Mouse (Mus musculus): Measurements from ENCODE around the gene Psmb8. TPM values are rescaled to one million over a fixed set of nuclear protein-coding genes. Genes with fewer than 3 reads are reported as not detected.
A peak's percentile ranks its signal among the peaks of the same experiment; 100 is the strongest.

Gene Psmb8
- polyA plus RNA-seq, 1 experiment, result 130 TPM

DNA sequence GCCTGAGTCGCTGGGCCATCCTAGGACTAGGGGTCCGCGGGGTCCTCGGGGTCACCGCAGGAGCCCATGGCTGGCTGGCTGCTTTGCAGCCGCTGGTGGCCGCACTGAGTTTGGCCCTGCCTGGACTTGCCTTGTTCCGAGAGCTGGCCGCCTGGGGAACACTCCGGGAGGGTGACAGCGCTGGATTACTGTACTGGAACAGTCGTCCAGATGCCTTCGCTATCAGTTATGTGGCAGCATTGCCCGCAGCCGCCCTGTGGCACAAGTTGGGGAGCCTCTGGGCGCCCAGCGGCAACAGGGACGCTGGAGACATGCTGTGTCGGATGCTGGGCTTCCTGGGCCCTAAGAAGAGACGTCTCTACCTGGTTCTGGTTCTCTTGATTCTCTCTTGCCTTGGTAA, 9.5 kb upstream of the Psmb8 start:
- DNase-seq, result no peak
- WGBS, result 3% methylated on average over 20 of the region's 20 CpGs
- Histone ChIP-seq H3K4me3 (replicated peaks; ENCODE audit: extremely low read depth, low read depth, low read length) (peak overlapping the region; percentile 85), H3K4me1 (ENCODE audit: control insufficient read depth, insufficient read depth, low read length) (peaks cover 11% of the 10 kb centered on the region)
- TF ChIP-seq POLR2A (IDR thresholded peaks at IDR 0.05; ENCODE audit: borderline replicate concordance, extremely low read depth, low read depth, low read length) (no peak), CTCF (IDR thresholded peaks at IDR 0.05; ENCODE audit: insufficient read depth, low read length) (no peak)

DNA sequence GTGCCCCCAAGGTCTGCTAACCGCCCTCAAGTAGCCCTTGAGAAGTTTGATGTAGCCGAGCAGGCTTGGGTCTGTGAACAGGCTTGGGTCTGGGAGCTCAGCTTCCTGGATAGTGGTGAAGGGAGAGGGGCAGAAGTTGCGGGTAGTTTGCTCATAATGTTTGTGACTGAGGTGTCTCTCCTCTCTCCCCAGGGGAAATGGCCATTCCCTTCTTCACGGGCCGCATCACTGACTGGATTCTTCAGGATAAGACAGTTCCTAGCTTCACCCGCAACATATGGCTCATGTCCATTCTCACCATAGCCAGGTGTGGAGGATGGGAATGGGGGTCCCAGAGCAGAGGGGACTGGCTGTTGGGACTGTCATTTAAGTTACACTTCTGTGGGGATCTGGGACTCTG, 8.5 kb upstream of the Psmb8 start:
- Histone ChIP-seq H3K4me1 (ENCODE audit: control insufficient read depth, insufficient read depth, low read length) (peaks cover 11% of the 10 kb centered on the region), H3K4me3 (replicated peaks; ENCODE audit: extremely low read depth, low read depth, low read length) (no peak overlapping the region)
- no peak for TF ChIP-seq POLR2A (IDR thresholded peaks at IDR 0.05; ENCODE audit: borderline replicate concordance, extremely low read depth, low read depth, low read length)
- WGBS, result 69% methylated on average over 6 of the region's 6 CpGs
- no peak for DNase-seq

DNA sequence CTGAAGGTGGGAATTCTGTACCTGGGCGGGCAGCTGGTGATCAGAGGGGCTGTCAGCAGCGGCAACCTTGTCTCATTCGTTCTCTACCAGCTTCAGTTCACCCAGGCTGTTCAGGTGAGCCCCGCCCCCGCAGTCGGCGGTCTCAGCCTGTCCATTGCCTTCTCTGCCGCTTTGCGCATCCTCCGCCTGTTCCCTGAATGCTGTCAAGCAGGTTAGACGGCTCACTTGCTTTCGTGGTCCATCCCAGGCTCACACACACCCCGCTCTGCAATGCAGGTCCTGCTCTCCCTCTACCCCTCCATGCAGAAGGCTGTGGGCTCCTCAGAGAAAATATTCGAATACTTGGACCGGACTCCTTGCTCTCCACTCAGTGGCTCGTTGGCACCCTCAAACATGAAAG, 4.7 kb upstream of the Psmb8 start:
- H3K4me3 ChIP-seq (replicated peaks; ENCODE audit: extremely low read depth, low read depth, low read length), result no peak overlapping the region
- peaks cover 5% of the 10 kb centered on the region; the same call in 1 of the 2 replicates for H3K4me1 ChIP-seq (ENCODE audit: control insufficient read depth, insufficient read depth, low read length)
- 48% methylated on average over 16 of the region's 16 CpGs for WGBS
- no peak for DNase-seq
- no peak for TF ChIP-seq CTCF (IDR thresholded peaks at IDR 0.05; ENCODE audit: insufficient read depth, low read length)
- TF ChIP-seq POLR2A (IDR thresholded peaks at IDR 0.05; ENCODE audit: borderline replicate concordance, extremely low read depth, low read depth, low read length), result no peak

DNA sequence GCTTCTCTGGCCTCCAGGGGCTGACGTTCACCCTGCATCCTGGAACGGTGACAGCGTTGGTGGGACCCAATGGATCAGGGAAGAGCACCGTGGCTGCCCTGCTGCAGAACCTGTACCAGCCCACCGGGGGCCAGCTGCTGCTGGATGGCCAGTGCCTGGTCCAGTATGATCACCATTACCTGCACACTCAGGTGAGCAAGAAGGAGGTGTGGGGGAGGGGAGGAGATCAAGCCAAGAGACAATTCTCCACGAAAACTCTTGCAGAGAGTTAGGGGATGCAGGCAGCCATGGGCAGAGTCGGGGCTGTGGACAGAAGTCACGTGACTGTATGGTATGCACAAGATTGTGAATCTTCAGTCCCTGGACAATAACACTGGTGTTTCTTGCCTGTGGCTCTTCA, 4.1 kb upstream of the Psmb8 start:
- DNase-seq, result no peak
- no peak for TF ChIP-seq CTCF (IDR thresholded peaks at IDR 0.05; ENCODE audit: insufficient read depth, low read length)
- no peak for TF ChIP-seq POLR2A (IDR thresholded peaks at IDR 0.05; ENCODE audit: borderline replicate concordance, extremely low read depth, low read depth, low read length)
- WGBS, result 64% methylated on average over 8 of the region's 8 CpGs
- Histone ChIP-seq H3K4me3 (replicated peaks; ENCODE audit: extremely low read depth, low read depth, low read length) (no peak overlapping the region), H3K4me1 (ENCODE audit: control insufficient read depth, insufficient read depth, low read length) (peaks cover 5% of the 10 kb centered on the region; the same call in 1 of the 2 replicates)

DNA sequence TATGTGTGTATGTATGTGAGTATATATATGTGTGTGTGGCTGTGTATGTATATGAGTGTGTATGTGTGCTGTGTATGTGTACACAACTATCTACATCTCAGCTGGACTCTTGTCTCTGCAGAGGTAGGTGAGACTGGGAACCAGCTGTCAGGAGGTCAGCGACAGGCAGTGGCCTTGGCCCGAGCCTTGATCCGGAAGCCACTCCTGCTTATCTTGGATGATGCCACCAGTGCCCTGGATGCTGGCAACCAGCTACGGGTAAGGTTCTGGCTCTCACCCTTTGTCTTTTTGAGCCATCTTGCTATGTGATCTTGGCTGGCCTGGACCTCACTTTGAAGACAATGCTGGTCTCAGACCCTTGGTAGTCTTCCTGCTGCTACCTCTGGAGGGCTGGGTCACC, 2.8 kb upstream of the Psmb8 start:
- 83% methylated on average over 4 of the region's 4 CpGs for WGBS
- DNase-seq, result no peak
- Histone ChIP-seq H3K4me1 (ENCODE audit: control insufficient read depth, insufficient read depth, low read length) (peaks cover 3% of the 10 kb centered on the region), H3K4me3 (replicated peaks; ENCODE audit: extremely low read depth, low read depth, low read length) (no peak overlapping the region)
- TF ChIP-seq CTCF (IDR thresholded peaks at IDR 0.05; ENCODE audit: insufficient read depth, low read length) (no peak), POLR2A (IDR thresholded peaks at IDR 0.05; ENCODE audit: borderline replicate concordance, extremely low read depth, low read depth, low read length) (no peak)

DNA sequence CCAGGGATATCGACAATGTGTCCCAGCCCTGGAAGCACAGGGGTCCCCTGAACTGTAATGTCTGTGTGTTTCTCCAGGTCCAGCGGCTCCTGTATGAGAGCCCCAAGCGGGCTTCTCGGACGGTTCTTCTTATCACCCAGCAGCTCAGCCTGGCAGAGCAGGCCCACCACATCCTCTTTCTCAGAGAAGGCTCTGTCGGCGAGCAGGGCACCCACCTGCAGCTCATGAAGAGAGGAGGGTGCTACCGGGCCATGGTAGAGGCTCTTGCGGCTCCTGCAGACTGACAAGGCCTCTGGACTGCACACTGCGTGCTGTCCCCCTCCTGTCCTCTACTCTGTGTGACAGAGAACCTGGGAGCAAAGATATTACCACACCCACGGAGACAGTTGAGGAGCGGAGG, 1.0 kb upstream of the Psmb8 start:
- no peak for DNase-seq
- TF ChIP-seq CTCF (IDR thresholded peaks at IDR 0.05; ENCODE audit: insufficient read depth, low read length) (no peak), POLR2A (IDR thresholded peaks at IDR 0.05; ENCODE audit: borderline replicate concordance, extremely low read depth, low read depth, low read length) (no peak)
- 70% methylated on average over 12 of the region's 12 CpGs for WGBS
- no peak overlapping the region for H3K4me3 ChIP-seq (replicated peaks; ENCODE audit: extremely low read depth, low read depth, low read length)
- H3K4me1 ChIP-seq (ENCODE audit: control insufficient read depth, insufficient read depth, low read length), result peaks cover 3% of the 10 kb centered on the region

DNA sequence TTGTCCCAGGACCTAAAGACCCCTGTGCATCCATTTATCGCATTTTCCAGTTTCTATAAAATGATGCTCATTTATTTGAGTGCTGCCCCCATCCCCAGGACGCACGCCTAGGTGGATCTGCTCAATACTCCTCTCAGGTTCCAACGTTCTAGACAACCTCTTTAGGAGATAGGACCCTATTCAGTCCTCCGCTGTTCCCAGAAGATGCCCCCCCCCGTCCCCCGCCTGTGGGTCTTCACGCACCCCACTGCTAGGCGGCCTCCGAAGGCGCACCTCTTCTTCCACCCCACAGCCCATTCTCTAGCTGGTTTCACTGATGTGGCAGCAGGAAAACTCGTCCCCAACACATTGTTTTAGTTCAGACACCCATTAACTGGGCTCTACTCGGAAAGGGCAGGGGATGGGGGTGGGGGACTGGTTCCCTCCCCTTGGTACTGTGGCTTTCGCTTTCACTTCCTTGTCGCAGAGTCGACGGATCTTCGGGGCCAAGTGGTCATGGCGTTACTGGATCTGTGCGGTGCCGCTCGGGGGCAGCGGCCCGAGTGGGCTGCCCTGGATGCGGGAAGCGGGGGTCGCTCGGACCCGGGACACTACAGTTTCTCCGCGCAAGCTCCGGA, 491 bp downstream of the Psmb8 start:
- no peak for TF ChIP-seq CTCF (IDR thresholded peaks at IDR 0.05; ENCODE audit: insufficient read depth, low read length)
- peak; percentile 92; the same call in 1 of the 2 replicates for TF ChIP-seq POLR2A (IDR thresholded peaks at IDR 0.05; ENCODE audit: borderline replicate concordance, extremely low read depth, low read depth, low read length)
- Histone ChIP-seq H3K4me3 (replicated peaks; ENCODE audit: extremely low read depth, low read depth, low read length) (peak overlapping the region; percentile 90), H3K4me1 (ENCODE audit: control insufficient read depth, insufficient read depth, low read length) (peaks cover 3% of the 10 kb centered on the region)
- WGBS, result under 1% methylated on average over 32 of the region's 32 CpGs
- peak; percentile 68 for DNase-seq

DNA sequence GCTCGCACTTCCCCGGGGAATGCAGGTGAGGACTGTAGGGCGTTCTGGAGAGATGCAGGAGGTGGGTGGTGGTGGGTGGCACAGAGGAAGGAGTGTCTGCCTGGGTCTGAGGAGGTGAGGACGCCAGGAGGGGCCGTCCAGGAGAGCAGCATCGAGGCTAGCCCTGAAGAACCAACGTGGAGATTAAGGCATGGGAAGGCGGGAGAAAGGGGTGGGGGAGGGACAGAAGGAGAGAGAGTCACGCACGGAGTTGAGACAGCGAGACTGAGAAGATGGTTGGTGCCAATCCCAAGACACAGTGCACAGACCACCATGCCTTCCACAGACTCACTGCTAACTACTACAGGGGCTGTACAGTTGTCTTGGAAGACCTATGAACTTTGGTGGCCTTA, 996 bp downstream of the Psmb8 start:
- Histone ChIP-seq H3K4me1 (ENCODE audit: control insufficient read depth, insufficient read depth, low read length) (peaks cover 3% of the 10 kb centered on the region), H3K4me3 (replicated peaks; ENCODE audit: extremely low read depth, low read depth, low read length) (peak overlapping the region; percentile 90)
- no peak for TF ChIP-seq CTCF (IDR thresholded peaks at IDR 0.05; ENCODE audit: insufficient read depth, low read length)
- 8% methylated on average over 11 of the region's 11 CpGs for WGBS
- DNase-seq, result no peak

DNA sequence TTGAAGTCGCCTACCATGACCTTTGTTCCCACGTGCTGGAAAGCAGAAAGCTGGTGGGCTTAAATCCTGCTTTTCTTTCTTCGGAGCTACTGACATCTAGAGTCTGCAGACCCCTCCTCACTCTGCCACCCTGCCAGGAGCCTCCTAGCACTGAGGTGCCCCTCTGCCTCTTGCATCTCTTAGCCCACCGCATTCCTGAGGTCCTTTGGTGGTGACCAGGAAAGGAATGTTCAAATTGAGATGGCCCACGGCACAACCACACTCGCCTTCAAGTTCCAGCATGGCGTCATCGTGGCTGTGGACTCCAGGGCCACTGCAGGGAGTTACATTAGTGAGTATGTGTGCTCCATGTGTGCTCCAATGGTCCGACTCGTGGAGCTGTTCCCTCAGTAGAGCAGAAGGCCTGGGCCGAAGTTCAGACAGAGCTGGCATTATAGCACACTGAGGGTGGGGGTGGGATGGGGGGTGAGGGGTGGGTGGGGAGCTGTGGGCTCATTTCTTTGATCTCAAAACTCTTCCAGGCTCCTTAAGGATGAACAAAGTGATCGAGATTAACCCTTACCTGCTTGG, 1.6 kb downstream of the Psmb8 start:
- TF ChIP-seq POLR2A (IDR thresholded peaks at IDR 0.05; ENCODE audit: borderline replicate concordance, extremely low read depth, low read depth, low read length), result no peak
- TF ChIP-seq CTCF (IDR thresholded peaks at IDR 0.05; ENCODE audit: insufficient read depth, low read length), result no peak
- DNase-seq, result no peak
- WGBS, result 64% methylated on average over 12 of the region's 12 CpGs
- Histone ChIP-seq H3K4me1 (ENCODE audit: control insufficient read depth, insufficient read depth, low read length) (peaks cover 6% of the 10 kb centered on the region), H3K4me3 (replicated peaks; ENCODE audit: extremely low read depth, low read depth, low read length) (peak overlapping the region; percentile 90)

DNA sequence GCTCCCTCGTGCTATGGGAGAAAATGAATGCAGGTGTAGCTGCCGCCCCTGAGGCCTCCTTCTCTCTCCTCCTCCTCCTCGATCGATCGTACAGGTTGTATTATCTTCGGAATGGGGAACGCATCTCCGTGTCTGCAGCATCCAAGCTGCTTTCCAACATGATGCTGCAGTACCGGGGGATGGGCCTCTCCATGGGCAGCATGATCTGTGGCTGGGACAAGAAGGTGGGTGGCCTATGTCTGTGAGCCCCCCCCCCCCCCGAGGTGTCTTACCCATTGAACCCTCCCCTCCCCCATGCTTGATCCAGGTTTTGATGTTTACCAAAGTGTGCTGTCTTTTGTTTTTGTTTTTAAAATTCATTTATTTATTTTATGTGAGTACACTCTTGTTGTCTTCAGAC, 2.5 kb downstream of the Psmb8 start:
- TF ChIP-seq POLR2A (IDR thresholded peaks at IDR 0.05; ENCODE audit: borderline replicate concordance, extremely low read depth, low read depth, low read length) (no peak), CTCF (IDR thresholded peaks at IDR 0.05; ENCODE audit: insufficient read depth, low read length) (no peak)
- Histone ChIP-seq H3K4me1 (ENCODE audit: control insufficient read depth, insufficient read depth, low read length) (peaks cover 6% of the 10 kb centered on the region), H3K4me3 (replicated peaks; ENCODE audit: extremely low read depth, low read depth, low read length) (peak overlapping the region; percentile 12)
- no peak for DNase-seq
- WGBS, result 81% methylated on average over 10 of the region's 10 CpGs

Data from lung, adult 2 months (tissue).